Mouse (Mus musculus): ENCODE results near the gene Ubr2. TPM values are rescaled to one million over a fixed set of nuclear protein-coding genes. Genes with fewer than 3 reads are reported as not detected.

The Ubr2 gene
- total and polyA plus RNA-seq, 3 experiments = 15.3 to 353 (median 33.8) TPM

- TF ChIP-seq E2F4 (IDR thresholded peaks at IDR 0.05; ENCODE audit: borderline replicate concordance, low read depth, low read length) (no peak), EP300 (IDR thresholded peaks at IDR 0.05; ENCODE audit: low read depth in 1 of 2, low read length in 2 of 2) (peak in 1 of 2 experiments; percentile 57; a peak in 1 of 4 replicates), RCOR1 (IDR thresholded peaks at IDR 0.05; ENCODE audit: low read depth, low read length) (peak; percentile 32), HCFC1 (IDR thresholded peaks at IDR 0.05; ENCODE audit: low read depth, low read length) (no peak), GATA1 (IDR thresholded peaks at IDR 0.05; ENCODE audit: low read depth, low read length) (peak; percentile 40; the same call in 1 of the 2 replicates), GABPA (IDR thresholded peaks at IDR 0.05; ENCODE audit: low read depth, low read length) (no peak), ZKSCAN1 (IDR thresholded peaks at IDR 0.05; ENCODE audit: low read depth, low read length) (no peak), KAT2A (conservative IDR thresholded peaks at IDR 0.05; ENCODE audit: low read depth, low read length) (no peak), POLR2AphosphoS5 (IDR thresholded peaks at IDR 0.05; ENCODE audit: borderline replicate concordance, low read depth, low read length) (no peak), UBTF (IDR thresholded peaks at IDR 0.05; ENCODE audit: borderline replicate concordance, insufficient read depth, low read depth, low read length) (no peak), POLR2AphosphoS2 (IDR thresholded peaks at IDR 0.05; ENCODE audit: low read length) (no peak), MYC (IDR thresholded peaks at IDR 0.05; ENCODE audit: low read depth, low read length) (no peak), MYB (IDR thresholded peaks at IDR 0.05; ENCODE audit: low read depth, low read length) (no peak), RAD21 (IDR thresholded peaks at IDR 0.05; ENCODE audit: low read depth, low read length) (no peak), CHD1 (IDR thresholded peaks at IDR 0.05; ENCODE audit: low read depth, low read length) (no peak), NELFE (IDR thresholded peaks at IDR 0.05; ENCODE audit: low read depth, low read length) (no peak), ZC3H11A (IDR thresholded peaks at IDR 0.05; ENCODE audit: low read depth, low read length) (no peak), MAX (IDR thresholded peaks at IDR 0.05; ENCODE audit: low read length) (no peak), TAL1 (IDR thresholded peaks at IDR 0.05; ENCODE audit: low read length) (no peak), SMC3 (IDR thresholded peaks at IDR 0.05; ENCODE audit: low read depth, low read length) (no peak), TCF12 (IDR thresholded peaks at IDR 0.05; ENCODE audit: low read depth, low read length) (no peak), ETS1 (IDR thresholded peaks at IDR 0.05; ENCODE audit: low read depth, low read length) (0 out of 2 replicates have a peak, but pooled peaks have one; percentile 9), TBP (IDR thresholded peaks at IDR 0.05; ENCODE audit: low read depth, low read length) (no peak)
Measured at GRCm38 (mm10) chr17:46880322-46880721, 130.0 kb downstream of the Ubr2 start (continued).

- Histone ChIP-seq H3K27me3 (ENCODE audit: control insufficient read depth in 1 of 2, insufficient read depth in 2 of 2, low read length in 2 of 2) (no peaks in the 10 kb centered on the region), H3K9me3 (replicated peaks; ENCODE audit: insufficient read depth, low read length) (no peaks in the 10 kb centered on the region), H3K9ac (ENCODE audit: control insufficient read depth, low read depth, low read length, poor library complexity, severe bottlenecking) (peak overlapping the region; percentile 34), H3K27ac (ENCODE audit: control insufficient read depth, low read depth, low read length) (peak overlapping the region; percentile 82), H3K4me1 (ENCODE audit: control insufficient read depth in 1 of 2, insufficient read depth in 2 of 2, low read length in 2 of 2) (peaks cover 6 to 39% of the 10 kb centered on the region in 2 experiments), H3K36me3 (ENCODE audit: control insufficient read depth in 1 of 2, insufficient read depth in 2 of 2, low read length in 2 of 2) (peaks cover 0 to 15% of the 10 kb centered on the region in 2 experiments; a peak in 2 of 4 replicates), H3K79me2 (ENCODE audit: control insufficient read depth, insufficient read depth, low read length, poor library complexity) (no peaks in the 10 kb centered on the region), H3K4me3 (ENCODE audit: control insufficient read depth in 1 of 2, insufficient read depth in 1 of 2, low read depth in 2 of 2, low read length in 2 of 2) (peak overlapping the region; percentile 31 to 34)
- DNase-seq (ENCODE audit: low read depth, low spot score) = peak; percentile 74
- TF ChIP-seq EP300 (IDR thresholded peaks at IDR 0.05; ENCODE audit: low read depth in 1 of 2, low read length in 2 of 2) (peak in 1 of 2 experiments; percentile 34; a peak in 1 of 4 replicates), ZMIZ1 (IDR thresholded peaks at IDR 0.05; ENCODE audit: low read depth, low read length) (no peak), ETS1 (IDR thresholded peaks at IDR 0.05; ENCODE audit: low read depth, low read length) (peak; percentile 23; the same call in 1 of the 2 replicates), ZC3H11A (IDR thresholded peaks at IDR 0.05; ENCODE audit: low read depth, low read length) (no peak)
Measured at GRCm38 (mm10) chr17:46879841-46880311, 130.5 kb downstream of the Ubr2 start.

Other genes starting within 250 kb of the Ubr2 start
- 1.7 and 2.0 TPM in 2 replicates for gene Ptcra, start 246.8 kb downstream of the Ubr2 start, total RNA-seq (2012; rRNA removed)
- gene Ptcra, start 246.8 kb downstream of the Ubr2 start, polyA plus RNA-seq (2012; ENCODE audit: insufficient read depth in 1 of 2, insufficient read length in 2 of 2, low read depth in 1 of 2, low replicate concordance in 2 of 2, missing spikeins in 1 of 2) = 1 to 10 TPM in 1 of 2 experiments, not detected in 1; 1.8 TPM
- 41.3 and 42.2 TPM in 2 replicates for gene 2310039H08Rik, start 237.9 kb downstream of the Ubr2 start, total RNA-seq (2012; rRNA removed)
- gene 2310039H08Rik, start 237.9 kb downstream of the Ubr2 start, polyA plus RNA-seq (2012; ENCODE audit: insufficient read depth in 1 of 2, insufficient read length in 2 of 2, low read depth in 1 of 2, low replicate concordance in 2 of 2, missing spikeins in 1 of 2) = 10 to 100 TPM in 1 of 2 experiments, not detected in 1; 53.2 TPM
- 152 and 166 TPM in 2 replicates for gene Rpl7l1, start 227.9 kb downstream of the Ubr2 start, total RNA-seq (2012; rRNA removed)
- gene Rpl7l1, start 227.9 kb downstream of the Ubr2 start, polyA plus RNA-seq (2012; ENCODE audit: insufficient read depth in 1 of 2, insufficient read length in 2 of 2, low read depth in 1 of 2, low replicate concordance in 2 of 2, missing spikeins in 1 of 2) = 100 to 1,000 TPM; 174 to 342 TPM
- 3.7 and 5.8 TPM in 2 replicates for gene Bicral, start 152.1 kb downstream of the Ubr2 start, total RNA-seq (2012; rRNA removed)
- 1 to 10 TPM in 1 of 2 experiments, not detected in 1; 6.9 TPM for gene Bicral, start 152.1 kb downstream of the Ubr2 start, polyA plus RNA-seq (2012; ENCODE audit: insufficient read depth in 1 of 2, insufficient read length in 2 of 2, low read depth in 1 of 2, low replicate concordance in 2 of 2, missing spikeins in 1 of 2)
- 23.6 and 31.8 TPM in 2 replicates for gene Tbcc, start 119.9 kb downstream of the Ubr2 start, total RNA-seq (2012; rRNA removed)
- gene Tbcc, start 119.9 kb downstream of the Ubr2 start, polyA plus RNA-seq (2012; ENCODE audit: insufficient read depth in 1 of 2, insufficient read length in 2 of 2, low read depth in 1 of 2, low replicate concordance in 2 of 2, missing spikeins in 1 of 2) = 10 to 100 TPM in 1 of 2 experiments, not detected in 1; 19.3 TPM
- not detected in 2 replicates for gene Prph2, start 100.1 kb downstream of the Ubr2 start, total RNA-seq (2012; rRNA removed)
- not detected for gene Prph2, start 100.1 kb downstream of the Ubr2 start, polyA plus RNA-seq (2012; ENCODE audit: insufficient read depth in 1 of 2, insufficient read length in 2 of 2, low read depth in 1 of 2, low replicate concordance in 2 of 2, missing spikeins in 1 of 2)

Data from MEL (cell line).